Mouse (Mus musculus) intestine, postnatal 0 days (tissue): ENCODE results near the gene Abcg3. TPM values are rescaled to one million over a fixed set of nuclear protein-coding genes. Genes with fewer than 3 reads are reported as not detected.
"Not testable (repeated sequence)": the region's sequence is repeated elsewhere in the genome, so short reads cannot be mapped to it uniquely, and the experiment has no call there.

Experiments used
- ATAC-seq: fragments of 200-750 bp; cut with Nextera tagmentation; 2 replicates; pipeline ENCODE4 v1.8.0; 2017; ENCODE audit warnings: mild to moderate bottlenecking, moderate TSS enrichment, moderate library complexity
- H3K27ac ChIP-seq: fragments of 300-500 bp; sonication (generic); 2 replicates; pipeline ENCODE4 v1.5.1; 2014; ENCODE audit warnings: mild to moderate bottlenecking, low read depth, low read length, moderate library complexity
- H3K27me3 ChIP-seq: fragments of 300-500 bp; sonication (generic); replicated peaks from 2 replicates; pipeline ENCODE4 v1.6.1; 2014; ENCODE audit warnings: low read length, mixed read lengths; ENCODE audit not compliant: control insufficient read depth, insufficient read depth
- H3K36me3 ChIP-seq: fragments of 300-500 bp; sonication (generic); 2 replicates; pipeline ENCODE4 v1.6.1; 2014; ENCODE audit warnings: mild to moderate bottlenecking, moderate library complexity; ENCODE audit not compliant: control insufficient read depth, insufficient read depth
- H3K4me1 ChIP-seq: fragments of 300-500 bp; sonication (generic); replicated peaks from 2 replicates; pipeline ENCODE4 v1.6.1; 2014; ENCODE audit warnings: antibody characterized with exemption, low read length, mixed read lengths; ENCODE audit not compliant: control insufficient read depth, insufficient read depth
- H3K4me2 ChIP-seq: fragments of 300-500 bp; sonication (generic); replicated peaks from 2 replicates; pipeline ENCODE4 v1.6.1; 2014; ENCODE audit warnings: low read depth, mild to moderate bottlenecking, moderate library complexity
- H3K4me3 ChIP-seq: fragments of 300-500 bp; sonication (generic); 2 replicates; pipeline ENCODE4 v1.5.1; 2014; ENCODE audit warnings: low read depth, low read length
- H3K9ac ChIP-seq: fragments of 300-500 bp; sonication (generic); 2 replicates; pipeline ENCODE4 v1.6.1; 2014; ENCODE audit warnings: mild to moderate bottlenecking, low read depth, low read length
- H3K9me3 ChIP-seq: fragments of 300-500 bp; sonication (generic); 2 replicates; pipeline ENCODE4 v1.6.1; 2016; ENCODE audit warnings: mixed run types; ENCODE audit not compliant: control insufficient read depth
- CTCF ChIP-seq: sonication (generic); IDR thresholded peaks from 2 replicates; pipeline ENCODE4 v1.5.1; 2016; ENCODE audit warnings: low read depth, mild to moderate bottlenecking, control low read depth, antibody characterized with exemption, moderate library complexity
- WGBS: fragments of 180-500 bp; shearing (Covaris S2); extraction: QIAGEN DNeasy Blood & Tissue Kit; methylation state at CpG from one replicate; pipeline ENCODE4 v1.1.7; 2014; 5-methylcytosine and 5-hydroxymethylcytosine counted together
- polyA plus RNA-seq: library from polyadenylated mRNA; unstranded; fragments of >200 nt; fragmentation: Nextera tagmentation; extraction: Ambion mirVana; gene quantifications from 2 replicates; pipeline ENCODE4 v1.2.1, GENCODE M21; 2015

Abcg3 gene
- polyA plus RNA-seq, 1 experiment from 2014 or later: 1.6 TPM

DNA sequence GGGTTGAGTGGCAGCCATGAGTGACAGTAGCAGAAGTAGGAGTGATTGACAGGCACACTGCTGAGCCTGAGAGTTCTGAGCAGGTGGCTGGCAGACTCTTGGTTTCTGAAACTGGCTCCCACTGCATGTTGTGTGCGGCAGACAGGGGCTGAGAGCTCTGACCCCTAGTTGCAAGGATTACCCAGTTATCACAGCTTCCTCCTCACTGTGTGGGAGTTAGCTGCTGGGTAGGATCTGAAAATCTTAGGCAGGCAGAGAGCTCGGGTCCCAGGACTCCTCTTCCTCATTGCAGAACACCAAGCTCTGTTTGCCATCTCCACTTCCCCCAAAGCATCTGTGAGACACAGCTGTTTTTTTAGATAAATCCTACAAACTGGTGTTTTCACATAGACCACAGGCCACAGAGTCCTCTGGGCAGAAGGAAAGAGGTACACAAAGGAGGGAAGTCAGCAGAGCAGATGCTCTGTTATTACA lies 3.4 kb downstream of the Abcg3 start:
- H3K4me3 ChIP-seq: no peak overlapping the region
- no peaks in the 10 kb centered on the region for H3K9me3 ChIP-seq
- H3K36me3 ChIP-seq: no peaks in the 10 kb centered on the region

DNA sequence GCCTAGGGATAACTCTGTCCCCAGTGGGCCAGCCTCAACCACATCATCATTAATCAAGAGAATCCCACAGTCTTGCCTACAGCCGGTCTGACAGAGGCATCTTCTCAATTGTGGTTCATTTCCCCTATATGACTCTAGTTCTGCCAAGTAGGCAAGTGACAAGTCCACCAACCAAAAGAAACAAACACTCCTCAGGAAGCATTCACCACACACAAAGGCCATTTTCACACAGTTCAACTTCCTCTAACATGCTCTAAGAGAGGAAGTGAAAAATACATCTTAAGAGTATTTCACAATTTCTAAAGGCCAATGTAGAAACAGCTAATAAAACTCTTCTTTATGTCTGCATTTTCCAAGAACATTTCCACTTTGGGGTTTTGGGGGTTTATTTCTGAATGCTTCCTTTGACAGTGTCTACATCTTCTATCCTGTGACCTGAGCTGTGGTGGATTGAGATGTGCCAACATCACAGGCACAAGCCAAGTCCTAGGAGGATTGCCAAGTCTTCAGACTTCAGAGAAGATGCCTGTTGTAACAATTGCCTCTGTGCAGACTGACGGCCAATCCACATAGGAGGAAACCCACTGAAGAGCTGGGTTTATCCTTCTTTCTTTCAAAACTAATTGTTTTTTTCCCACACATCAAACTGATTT lies 24.3 kb downstream of the Abcg3 start:
- Histone ChIP-seq H3K9me3 (no peaks in the 10 kb centered on the region), H3K9ac (no peak overlapping the region), H3K36me3 (no peaks in the 10 kb centered on the region), H3K4me3 (no peak overlapping the region), H3K4me1 (no peaks in the 10 kb centered on the region), H3K4me2 (no peak overlapping the region), H3K27ac (no peak overlapping the region), H3K27me3 (no peaks in the 10 kb centered on the region)
- ATAC-seq: no peak
- 76% methylated on average over 2 of the region's 2 CpGs for WGBS
- TF ChIP-seq CTCF: no peak

More for the DNA sequence above, 3.4 kb downstream of the Abcg3 start:
- Histone ChIP-seq H3K4me2 (no peak overlapping the region), H3K27me3 (no peaks in the 10 kb centered on the region), H3K27ac (no peak overlapping the region), H3K9ac (no peak overlapping the region), H3K4me1 (no peaks in the 10 kb centered on the region)
- no peak for ATAC-seq
- 70% methylated on average over 2 of the region's 2 CpGs for WGBS
- no peak for TF ChIP-seq CTCF

DNA sequence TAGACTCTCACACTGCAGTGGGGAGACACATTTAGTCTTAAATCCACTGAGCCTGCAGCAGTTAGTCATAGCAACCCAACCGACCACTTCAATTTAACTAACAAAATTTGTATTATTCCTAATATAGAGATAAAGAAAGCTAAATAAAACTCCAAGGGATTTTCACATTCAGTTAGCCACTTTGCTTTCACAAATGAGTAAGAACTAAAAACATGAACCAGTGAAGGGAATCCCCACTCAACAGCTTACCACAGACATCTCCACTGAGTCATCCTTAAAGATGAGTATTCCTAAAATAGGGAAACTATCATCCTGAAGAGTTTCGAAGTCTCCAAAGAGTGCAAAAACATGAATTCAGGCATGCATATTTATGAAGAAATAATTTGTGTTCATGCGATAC lies 27.3 kb downstream of the Abcg3 start:
- Histone ChIP-seq H3K9ac (no peak overlapping the region), H3K4me1 (no peaks in the 10 kb centered on the region), H3K36me3 (no peaks in the 10 kb centered on the region), H3K27ac (no peak overlapping the region), H3K4me3 (no peak overlapping the region), H3K4me2 (no peak overlapping the region), H3K27me3 (no peaks in the 10 kb centered on the region), H3K9me3 (no peaks in the 10 kb centered on the region)
- WGBS: 92% methylated on average over 3 of the region's 3 CpGs
- TF ChIP-seq CTCF: no peak
- ATAC-seq: no peak

DNA sequence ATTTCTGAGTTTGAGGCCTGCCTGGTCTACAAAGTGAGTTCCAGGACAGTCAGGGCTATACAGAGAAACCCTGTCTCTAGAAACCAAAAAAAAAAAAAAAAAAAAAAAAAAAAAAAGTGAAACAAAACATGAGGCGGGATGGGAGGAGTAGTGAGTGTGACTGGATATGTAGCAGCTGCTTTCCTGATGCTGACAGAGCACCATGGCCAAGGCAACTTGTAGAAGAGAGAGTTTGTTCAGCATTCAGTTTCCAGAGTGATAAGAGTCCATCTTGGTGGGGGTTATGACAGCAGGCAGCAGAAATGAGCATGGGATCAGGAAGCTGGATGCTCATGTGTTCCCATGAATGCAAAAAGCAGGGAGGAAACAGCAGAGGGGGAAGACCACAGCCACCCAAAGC lies 35.6 kb downstream of the Abcg3 start:
- TF ChIP-seq CTCF: no peak

DNA sequence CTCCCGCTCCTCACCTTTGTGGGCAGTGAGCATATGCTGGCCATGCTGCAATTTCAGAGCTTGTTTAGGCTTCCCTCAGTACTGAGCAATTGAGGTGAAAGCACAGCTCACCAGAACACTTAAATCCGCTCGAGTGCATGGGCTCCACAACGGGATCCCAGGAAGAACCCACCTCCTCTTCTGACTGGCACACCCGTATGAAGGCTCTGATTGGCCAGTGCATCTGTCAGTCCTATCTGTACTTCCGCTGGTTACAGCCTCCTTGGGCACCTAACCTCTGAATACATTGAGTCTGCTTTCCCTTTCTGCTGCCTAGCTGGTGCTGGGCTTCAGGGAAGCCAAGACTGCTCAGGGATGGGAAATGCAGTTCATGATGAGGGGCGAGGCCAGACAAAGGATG lies 48.4 kb downstream of the Abcg3 start:
- no peak overlapping the region for H3K27ac ChIP-seq
- ATAC-seq: no peak
- 85% methylated on average over 7 of the region's 7 CpGs for WGBS

More for the DNA sequence above, 35.6 kb downstream of the Abcg3 start:
- H3K4me2 ChIP-seq: no peak overlapping the region
- no peaks in the 10 kb centered on the region for H3K27me3 ChIP-seq
- ATAC-seq: no peak
- WGBS: 47% methylated on average over 1 of the region's 1 CpGs
- H3K27ac ChIP-seq: no peak overlapping the region
- H3K4me3 ChIP-seq: no peak overlapping the region
- no peaks in the 10 kb centered on the region for H3K4me1 ChIP-seq
- 0 out of 2 replicates have a peak, but pooled peaks cover 3% of the 10 kb centered on the region for H3K9me3 ChIP-seq
- H3K36me3 ChIP-seq: no peaks in the 10 kb centered on the region
- no peak overlapping the region for H3K9ac ChIP-seq

DNA sequence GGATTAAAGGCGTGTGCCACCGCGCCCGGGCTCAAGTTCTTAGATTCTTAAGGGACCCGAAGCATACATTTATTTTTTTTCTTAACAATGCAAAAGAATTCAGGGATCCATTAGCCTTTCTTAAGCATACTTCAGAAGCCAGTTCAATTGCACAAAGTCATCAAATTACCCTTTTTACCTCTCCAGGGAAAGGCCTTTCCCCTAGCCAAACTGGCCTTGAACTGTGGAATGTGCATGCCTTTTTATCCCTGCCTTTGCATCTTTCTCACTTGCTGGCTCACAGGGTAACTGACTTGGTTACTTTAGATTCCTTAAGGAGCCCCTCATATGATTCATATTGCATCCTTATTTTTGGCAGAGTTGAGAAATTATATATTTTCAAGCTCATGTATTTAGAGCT lies 76.0 kb downstream of the Abcg3 start:
- not testable (repeated sequence) for ATAC-seq, H3K36me3 ChIP-seq, H3K27me3 ChIP-seq, H3K4me1 ChIP-seq, H3K9me3 ChIP-seq, H3K4me3 ChIP-seq, H3K27ac ChIP-seq, H3K9ac ChIP-seq, H3K4me2 ChIP-seq
- 90% methylated on average over 5 of the region's 5 CpGs for WGBS

More for the DNA sequence above, 48.4 kb downstream of the Abcg3 start:
- no peak overlapping the region for H3K4me2 ChIP-seq
- no peak overlapping the region for H3K9ac ChIP-seq
- no peak for TF ChIP-seq CTCF
- H3K4me3 ChIP-seq: no peak overlapping the region
- H3K9me3 ChIP-seq: no peaks in the 10 kb centered on the region
- no peaks in the 10 kb centered on the region for H3K27me3 ChIP-seq
- H3K4me1 ChIP-seq: no peaks in the 10 kb centered on the region
- H3K36me3 ChIP-seq: no peaks in the 10 kb centered on the region

Other genes with a start within 250 kb of the Abcg3 start
- gene Zfp951, start 122.6 kb downstream of the Abcg3 start, polyA plus RNA-seq: 1.3 and 1.4 TPM in 2 replicates
- 1.7 TPM in 2 replicates for gene Gbp9, start 156.8 kb upstream of the Abcg3 start, polyA plus RNA-seq
- 1.5 TPM in 2 replicates for gene Gbp8, start 156.8 kb upstream of the Abcg3 start, polyA plus RNA-seq
- 0.90 and 1.6 TPM in 2 replicates for gene Gbp4, start 156.9 kb upstream of the Abcg3 start, polyA plus RNA-seq